In genomic region chr1:151661684-151662439, GRCm38 (mm10) we compare ENCODE assay signal across 22 mouse cellular contexts.
DNase-seq lines count a peak whose midpoint lies in the region; TF ChIP-seq lines count a peak whose summit lies in the region.
"Had no signal": no experiment of that assay in that cellular context is flagged by ENCODE, and none has a peak within 500 bp of the region (broad histone marks: within the 10 kb centered on the region; RNA-seq: fewer than 3 reads in every experiment).

No protein-coding gene starts in this region.

- intact Hi-C loops in gastrocnemius, adult 2 months (cut with DNase I) = no loop called here

- TF ChIP-seq CTCF in gastrocnemius, adult 2 months (IDR thresholded peaks at IDR 0.05) = no peak

- no peak for DNase-seq in gastrocnemius, adult 2 months
- DNase-seq in gastrocnemius, postnatal 4 days (ENCODE audit: low spot score in 2 of 2) = no peak
- peak; percentile 20 for DNase-seq in lung, postnatal 36 days
- no peak for DNase-seq in lung, postnatal 25 days (ENCODE audit: low spot score)
- DNase-seq in induced T-regulatory cell, adult 2 months (ENCODE audit: low read depth) = peak; percentile 33
- no peak for DNase-seq in adrenal gland, adult 8-10 months
- no peak for DNase-seq in neural tube, embryonic 10.5 days (ENCODE audit: extremely low spot score, low spot score)
- DNase-seq in retina, postnatal 1 day = no peak
- DNase-seq: cerebellum, adult 18-20 months; gastrocnemius, postnatal 25 days; kidney, adult 8-10 months; kidney, postnatal 14 days; layer of hippocampus, adult 9-11 months; lung, adult 18-20 months; lung, postnatal 14 days; thymus, adult 18-20 months; thymus, postnatal 4 days had no signal

- peak overlapping the region; percentile 61 for H3K27ac ChIP-seq in gastrocnemius, adult 2 months
- H3K27ac ChIP-seq: embryonic facial prominence, embryonic 10.5 days; forebrain, embryonic 12.5 days; hindbrain, embryonic 10.5 days; hindbrain, postnatal 0 days; neural tube, embryonic 13.5 days had no signal

- no peak overlapping the region for H3K4me3 ChIP-seq in gastrocnemius, adult 2 months
- H3K4me3 ChIP-seq: embryonic facial prominence, embryonic 10.5 days; forebrain, embryonic 12.5 days; hindbrain, embryonic 10.5 days; neural tube, embryonic 13.5 days had no signal

Comparison
In these comparisons a context has a peak if more than half of its experiments do, and no peak if none do; other contexts are left out.
1. DNase-seq: peak in lung, postnatal 36 days (single experiment) and induced T-regulatory cell, adult 2 months (single experiment); none in gastrocnemius, adult 2 months (single experiment), gastrocnemius, postnatal 4 days (0 of 2), lung, postnatal 25 days (single experiment), adrenal gland, adult 8-10 months (single experiment), neural tube, embryonic 10.5 days (single experiment) and retina, postnatal 1 day (single experiment).